Mouse (Mus musculus) gastrocnemius, postnatal 4 days (tissue): ENCODE data around the gene Hnrnpu. TPM values are rescaled to one million over a fixed set of nuclear protein-coding genes. Genes with fewer than 3 reads are reported as not detected.

Experiments used
- DNase-seq, 2 experiments: peaks; one replicate each; pipeline ENCODE4 v3.0.0; 2021 to 2022; ENCODE audit warnings: low spot score in 2 of 2, mixed read lengths in 2 of 2
- total RNA-seq, 2 experiments: library from RNA; stranded (reverse); gene quantifications; 2 replicates each; pipeline ENCODE4 v1.2.3; 2021

Hnrnpu gene
- total RNA-seq, 2 experiments from 2014 or later, result 318 to 386 TPM

- no peak for DNase-seq
Measured at GRCm38 (mm10) chr1:178342063-178342462, 4.5 kb upstream of the Hnrnpu start.

GRCm38 (mm10) chr1:178341435-178341834 lies 3.8 kb upstream of the Hnrnpu start:
- DNase-seq, result no peak

- DNase-seq, result no peak
Measured at GRCm38 (mm10) chr1:178340213-178340612, 2.6 kb upstream of the Hnrnpu start.

GRCm38 (mm10) chr1:178338318-178338641 lies 683 bp upstream of the Hnrnpu start:
- peak in 1 of 2 experiments; percentile 19 for DNase-seq

- peak; percentile 52 to 55 for DNase-seq
Measured at GRCm38 (mm10) chr1:178336777-178337481, 668 bp downstream of the Hnrnpu start.

GRCm38 (mm10) chr1:178336289-178336775 lies 1.3 kb downstream of the Hnrnpu start:
- DNase-seq, result peak; percentile 88 to 97

- no peak for DNase-seq
Measured at GRCm38 (mm10) chr1:178335860-178336261, 1.7 kb downstream of the Hnrnpu start.

- no peak for DNase-seq
Measured at GRCm38 (mm10) chr1:178329946-178330345, 7.7 kb downstream of the Hnrnpu start.

- DNase-seq, result no peak
Measured at GRCm38 (mm10) chr1:178329017-178329416, 8.6 kb downstream of the Hnrnpu start.

GRCm38 (mm10) chr1:178326950-178327349 lies 10.6 kb downstream of the Hnrnpu start:
- no peak for DNase-seq

GRCm38 (mm10) chr1:178326357-178326756 lies 11.2 kb downstream of the Hnrnpu start:
- no peak for DNase-seq

- DNase-seq, result no peak
Measured at GRCm38 (mm10) chr1:178324568-178324967, 13.0 kb downstream of the Hnrnpu start.

- no peak for DNase-seq
Measured at GRCm38 (mm10) chr1:178323235-178323634, 14.4 kb downstream of the Hnrnpu start.

GRCm38 (mm10) chr1:178321730-178322357 lies 15.8 kb downstream of the Hnrnpu start:
- no peak for DNase-seq

- DNase-seq, result no peak
Measured at GRCm38 (mm10) chr1:178320723-178321590, 16.6 kb downstream of the Hnrnpu start.

- no peak for DNase-seq
Measured at GRCm38 (mm10) chr1:178320038-178320722, 17.4 kb downstream of the Hnrnpu start.

- peak in 1 of 2 experiments; percentile 40 for DNase-seq
Measured at GRCm38 (mm10) chr1:178319295-178320037, 18.1 kb downstream of the Hnrnpu start.

- peak; percentile 96 to 98 for DNase-seq
Measured at GRCm38 (mm10) chr1:178318389-178319184, 19.0 kb downstream of the Hnrnpu start, which contains the start of gene Cox20. Gene Cox20, plus strand, starts transcription at chr1:178319130.

GRCm38 (mm10) chr1:178318002-178318388 lies 19.6 kb downstream of the Hnrnpu start:
- DNase-seq, result no peak
